Mouse (Mus musculus) heart, embryonic 13.5 days (tissue): ENCODE data around the gene Pard3. TPM values are rescaled to one million over a fixed set of nuclear protein-coding genes. Genes with fewer than 3 reads are reported as not detected.
A peak's percentile ranks its signal among the peaks of the same experiment; 100 is the strongest.

Experiments used
- ATAC-seq: fragments of 200-750 bp; cut with Nextera tagmentation; 2 replicates; pipeline ENCODE4 v1.8.0; 2017; ENCODE audit warnings: moderate TSS enrichment; ENCODE audit not compliant: insufficient number of reproducible peaks, low FRiP score, low TSS enrichment; ENCODE audit errors: extremely low read depth
- H3K27ac ChIP-seq: fragments of 300-500 bp; sonication (generic); replicated peaks from 2 replicates; pipeline ENCODE4 v1.5.1; 2015; ENCODE audit warnings: moderate library complexity, mild to moderate bottlenecking, inconsistent platforms
- H3K27me3 ChIP-seq: fragments of 300-500 bp; sonication (generic); replicated peaks from 2 replicates; pipeline ENCODE4 v1.6.1; 2015; ENCODE audit warnings: mild to moderate bottlenecking, inconsistent platforms
- H3K36me3 ChIP-seq: fragments of 300-500 bp; sonication (generic); 2 replicates; pipeline ENCODE4 v1.6.1; 2015; ENCODE audit warnings: mild to moderate bottlenecking, inconsistent platforms
- H3K4me1 ChIP-seq: fragments of 300-500 bp; sonication (generic); 2 replicates; pipeline ENCODE4 v1.6.1; 2015; ENCODE audit warnings: inconsistent platforms
- H3K4me2 ChIP-seq: fragments of 300-500 bp; sonication (generic); 2 replicates; pipeline ENCODE4 v1.6.1; 2015; ENCODE audit warnings: inconsistent platforms, mild to moderate bottlenecking, moderate library complexity
- H3K4me3 ChIP-seq: fragments of 300-500 bp; sonication (generic); 2 replicates; pipeline ENCODE4 v1.5.1; 2015; ENCODE audit warnings: moderate library complexity, mild to moderate bottlenecking, inconsistent platforms
- H3K9ac ChIP-seq: fragments of 300-500 bp; sonication (generic); 2 replicates; pipeline ENCODE4 v1.6.1; 2015; ENCODE audit warnings: inconsistent platforms, mild to moderate bottlenecking, moderate library complexity
- H3K9me3 ChIP-seq: fragments of 300-500 bp; sonication (generic); 2 replicates; pipeline ENCODE4 v1.6.1; 2016; ENCODE audit warnings: inconsistent platforms
- whole genome bisulfite sequencing: fragments of 180-500 bp; shearing (Covaris S2); methylation state at CpG from one replicate; pipeline ENCODE4 v1.1.7; 2015; ENCODE audit warnings: mixed read lengths; 5-methylcytosine and 5-hydroxymethylcytosine counted together
- polyA plus RNA-seq: library from polyadenylated mRNA; unstranded; fragments of >200 nt; fragmentation: Nextera tagmentation; extraction: Ambion mirVana; gene quantifications from 2 replicates; pipeline ENCODE4 v1.2.1, GENCODE M21; 2015

The Pard3 gene
- polyA plus RNA-seq, 1 experiment from 2014 or later: 15.0 TPM

DNA sequence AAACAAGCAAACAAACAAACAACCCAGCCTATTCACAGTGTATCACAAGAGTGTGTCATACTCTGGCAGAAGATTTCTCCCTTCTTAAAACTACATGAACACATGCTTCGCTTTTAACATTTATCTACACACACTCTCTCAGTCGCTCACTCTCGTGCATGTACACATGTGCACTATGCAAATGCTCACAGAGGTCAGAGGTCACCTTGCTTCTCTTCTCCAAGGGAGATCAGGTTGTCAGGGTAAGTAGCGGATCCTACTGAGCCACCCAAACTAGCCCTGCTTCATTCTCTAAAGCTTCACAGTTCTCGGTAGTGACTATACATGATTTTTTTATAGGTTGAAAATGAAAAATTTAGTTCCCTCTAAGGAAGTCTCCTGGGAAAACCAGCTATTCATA is 199.8 kb downstream of the Pard3 start:
- Histone ChIP-seq H3K27ac (no peak overlapping the region), H3K27me3 (no peaks in the 10 kb centered on the region), H3K4me1 (peaks cover 22% of the 10 kb centered on the region), H3K9ac (no peak overlapping the region), H3K4me3 (no peak overlapping the region), H3K36me3 (no peaks in the 10 kb centered on the region), H3K9me3 (0 out of 2 replicates have a peak, but pooled peaks cover 3% of the 10 kb centered on the region), H3K4me2 (no peak overlapping the region)
- 72% methylated on average over 5 of the region's 5 CpGs for WGBS
- no peak for ATAC-seq

DNA sequence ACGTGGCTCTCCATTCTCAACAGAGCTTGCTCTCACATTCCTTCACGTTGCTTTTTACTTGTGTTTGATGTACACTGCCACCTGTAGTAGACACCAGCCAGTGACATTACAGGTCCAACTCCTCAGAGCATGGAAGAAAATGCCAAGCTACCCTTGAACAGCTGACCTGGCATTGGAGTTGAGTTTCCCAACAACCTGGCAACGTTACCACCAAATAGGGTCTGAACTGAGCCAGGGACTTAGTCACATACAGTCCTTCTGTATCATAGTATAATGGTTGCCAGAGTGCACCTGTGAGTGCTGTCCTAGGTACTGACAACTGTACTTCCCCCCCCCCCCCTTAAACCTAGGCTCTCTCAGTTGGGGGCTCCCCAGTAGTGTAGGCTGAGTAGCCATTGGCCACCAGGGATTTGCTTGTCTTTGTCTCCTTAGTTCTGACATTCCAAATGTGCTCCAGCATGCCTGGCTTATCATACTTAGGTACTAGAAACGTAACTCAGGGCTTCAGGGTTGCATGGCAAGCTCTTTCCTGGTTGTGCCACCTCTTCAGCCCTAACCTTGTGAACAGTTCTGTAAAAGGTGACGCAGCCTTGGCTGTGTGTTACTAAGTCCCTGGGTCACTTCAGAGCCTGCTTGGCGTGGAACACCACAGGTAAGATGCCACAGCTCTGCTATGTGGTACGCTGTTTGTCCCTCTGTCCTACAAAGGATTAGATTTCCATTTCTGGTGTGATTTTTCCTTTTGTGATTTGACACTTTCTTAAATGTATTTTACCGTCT is 201.2 kb downstream of the Pard3 start:
- Histone ChIP-seq H3K27ac (no peak overlapping the region), H3K9me3 (0 out of 2 replicates have a peak, but pooled peaks cover 3% of the 10 kb centered on the region), H3K9ac (no peak overlapping the region), H3K4me3 (no peak overlapping the region), H3K4me1 (peaks cover 18% of the 10 kb centered on the region), H3K27me3 (no peaks in the 10 kb centered on the region), H3K36me3 (no peaks in the 10 kb centered on the region), H3K4me2 (no peak overlapping the region)
- ATAC-seq: no peak
- WGBS: 73% methylated on average over 8 of the region's 8 CpGs

DNA sequence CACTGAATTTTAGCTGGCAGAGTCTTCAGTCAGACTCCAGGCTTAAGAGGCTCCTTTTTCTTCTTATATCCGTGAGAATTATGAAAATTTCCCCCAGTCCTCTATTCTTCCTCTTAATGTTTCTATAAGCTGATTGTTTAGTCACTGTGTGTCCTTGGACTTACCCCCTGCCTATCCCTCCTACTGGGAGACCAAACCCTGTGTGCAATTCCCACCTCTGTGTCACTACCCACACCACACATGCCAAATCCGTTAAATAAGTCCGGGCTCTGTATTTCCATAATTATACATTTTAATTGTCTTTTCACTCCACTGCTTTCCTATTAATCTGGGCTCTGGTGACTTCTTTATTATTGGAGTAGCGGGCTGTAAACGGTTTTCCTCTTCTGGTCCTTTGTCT is 203.1 kb downstream of the Pard3 start:
- H3K27me3 ChIP-seq: no peaks in the 10 kb centered on the region
- ATAC-seq: no peak
- H3K4me2 ChIP-seq: no peak overlapping the region
- 70% methylated on average over 5 of the region's 5 CpGs for WGBS
- H3K9ac ChIP-seq: no peak overlapping the region
- H3K4me1 ChIP-seq: peaks cover 18% of the 10 kb centered on the region
- no peak overlapping the region for H3K27ac ChIP-seq
- H3K9me3 ChIP-seq: no peaks in the 10 kb centered on the region
- no peaks in the 10 kb centered on the region for H3K36me3 ChIP-seq
- no peak overlapping the region for H3K4me3 ChIP-seq

DNA sequence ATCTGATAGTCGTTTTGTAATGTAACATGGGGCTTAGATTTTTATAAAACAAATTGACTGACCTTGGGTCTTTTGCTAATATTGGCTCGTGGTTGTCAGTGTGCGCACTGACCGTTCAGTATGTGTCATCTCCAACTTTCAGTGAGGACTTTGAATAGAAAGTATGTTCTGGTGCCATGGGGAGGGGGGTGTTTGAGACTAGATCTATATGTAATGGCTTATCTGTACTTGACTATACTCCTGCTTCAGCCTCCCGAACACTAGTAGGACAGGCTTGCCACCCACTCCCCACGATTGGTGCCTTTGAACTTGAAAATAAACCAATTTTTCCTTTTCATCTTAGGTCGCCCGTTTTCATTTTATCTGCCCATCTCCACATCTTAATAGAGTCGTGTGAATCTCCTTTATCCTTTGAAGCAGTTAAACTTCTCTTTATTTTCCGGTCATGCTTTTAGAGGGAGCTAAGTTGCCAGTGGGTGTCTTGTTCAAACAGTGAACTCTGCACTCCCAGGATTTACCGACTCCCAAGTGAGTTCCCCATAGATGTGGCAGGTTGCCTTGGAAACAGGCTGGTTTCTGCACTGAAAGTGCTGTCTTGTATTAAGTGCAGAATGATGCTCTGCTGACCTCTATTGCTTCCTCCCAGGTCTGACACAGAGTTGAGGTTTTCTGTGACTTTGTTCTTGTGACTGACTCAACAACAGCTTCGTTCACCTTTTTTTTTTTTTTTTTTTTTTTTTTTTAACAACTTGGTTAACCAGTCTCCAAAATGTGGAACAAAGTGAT is 204.7 kb downstream of the Pard3 start:
- H3K4me1 ChIP-seq: peaks cover 9% of the 10 kb centered on the region
- H3K27me3 ChIP-seq: no peaks in the 10 kb centered on the region
- no peaks in the 10 kb centered on the region for H3K36me3 ChIP-seq
- no peak overlapping the region for H3K4me3 ChIP-seq
- H3K4me2 ChIP-seq: no peak overlapping the region
- no peak overlapping the region for H3K27ac ChIP-seq
- no peaks in the 10 kb centered on the region for H3K9me3 ChIP-seq
- no peak for ATAC-seq
- H3K9ac ChIP-seq: no peak overlapping the region
- 77% methylated on average over 12 of the region's 12 CpGs for whole genome bisulfite sequencing

DNA sequence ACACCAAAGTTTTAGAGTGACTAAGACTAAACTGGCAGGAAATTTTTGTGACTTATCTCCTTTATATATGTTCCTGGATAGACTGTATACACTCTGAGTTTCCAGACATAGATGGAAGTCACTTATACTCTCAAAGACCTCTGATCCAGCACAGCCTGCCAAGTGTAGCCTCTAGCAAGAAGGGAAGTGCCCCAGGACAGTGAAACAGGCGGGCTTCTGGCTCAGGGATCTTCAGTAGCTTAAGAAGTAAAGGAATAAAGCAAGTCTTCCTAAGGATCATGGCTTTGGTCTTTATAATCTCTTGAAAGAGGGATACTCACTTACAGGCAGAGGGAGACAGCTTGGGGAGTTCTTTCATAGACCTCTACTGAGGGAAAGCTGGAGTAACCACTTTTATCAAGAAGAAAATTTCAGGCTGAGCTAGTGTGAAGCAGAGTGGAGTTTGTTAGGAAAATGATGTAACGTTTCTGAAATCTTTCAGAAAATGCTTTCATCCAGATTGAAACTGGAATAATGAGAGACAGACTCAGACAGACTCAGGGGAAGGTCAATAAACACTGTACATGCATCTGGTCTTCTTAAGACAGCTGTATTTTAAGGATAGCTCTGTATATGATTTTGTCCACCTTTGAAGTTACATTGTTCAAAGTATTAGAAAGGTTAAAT is 205.5 kb downstream of the Pard3 start:
- Histone ChIP-seq H3K27ac (peak overlapping the region; percentile 48; the same call in 1 of the 2 replicates), H3K9me3 (no peaks in the 10 kb centered on the region), H3K4me2 (no peak overlapping the region), H3K9ac (no peak overlapping the region), H3K4me1 (peaks cover 8% of the 10 kb centered on the region), H3K27me3 (no peaks in the 10 kb centered on the region), H3K36me3 (no peaks in the 10 kb centered on the region), H3K4me3 (no peak overlapping the region)
- ATAC-seq: no peak
- WGBS: 61% methylated on average over 2 of the region's 2 CpGs

DNA sequence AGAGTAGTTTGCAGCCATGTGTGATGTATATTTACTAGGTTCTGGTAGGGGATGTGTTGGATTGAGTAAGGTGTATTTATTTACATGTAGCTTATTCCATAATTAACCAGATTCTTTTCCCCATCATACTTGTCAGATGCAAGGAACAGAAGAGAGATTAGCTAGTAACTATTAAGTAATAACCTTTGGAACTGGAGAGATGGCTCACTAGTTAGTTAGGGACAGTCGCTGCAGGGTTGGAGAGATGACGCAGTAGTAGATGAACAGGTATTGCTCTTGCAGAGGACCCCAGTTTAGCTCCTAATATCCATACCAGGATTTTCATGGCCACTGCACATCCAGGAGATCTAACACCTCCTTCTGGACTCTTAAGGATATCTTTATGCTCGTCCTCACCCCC is 207.5 kb downstream of the Pard3 start:
- Histone ChIP-seq H3K9me3 (no peaks in the 10 kb centered on the region), H3K27me3 (no peaks in the 10 kb centered on the region), H3K4me3 (no peak overlapping the region), H3K4me2 (no peak overlapping the region), H3K9ac (no peak overlapping the region), H3K4me1 (peaks cover 7% of the 10 kb centered on the region), H3K36me3 (no peaks in the 10 kb centered on the region), H3K27ac (no peak overlapping the region)
- ATAC-seq: no peak
- 87% methylated on average over 3 of the region's 3 CpGs for WGBS

DNA sequence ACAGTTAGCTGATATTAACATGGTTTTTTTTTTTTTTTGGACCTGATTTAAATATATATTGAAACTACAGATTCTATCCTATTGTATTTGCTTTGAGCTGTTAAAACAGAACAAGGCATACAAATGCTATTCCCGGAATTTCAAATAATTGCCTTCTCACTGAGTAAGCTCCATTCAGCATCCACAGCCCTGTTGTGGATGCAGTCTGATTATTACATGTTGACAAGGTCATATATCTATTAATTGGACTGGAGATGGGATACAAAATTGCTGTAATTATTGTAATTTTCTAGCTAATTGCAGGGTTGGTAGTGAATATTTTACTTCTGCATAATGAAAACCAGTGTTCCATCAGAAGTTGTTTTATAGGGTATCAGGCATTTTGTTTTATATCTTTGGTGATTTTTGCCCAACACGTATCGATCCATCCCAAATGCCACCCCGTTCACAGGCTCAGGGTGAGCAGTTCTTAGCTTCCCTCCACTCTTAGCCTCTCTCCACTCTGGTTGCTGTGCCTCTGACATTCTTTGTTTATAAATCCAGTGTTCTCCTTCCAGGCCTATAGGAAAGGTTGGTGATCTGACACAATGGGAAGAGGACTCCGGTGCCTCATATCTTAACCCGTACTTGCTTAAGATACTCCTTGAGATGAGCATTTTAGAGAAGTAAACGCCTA is 216.7 kb downstream of the Pard3 start:
- 86% methylated on average over 7 of the region's 7 CpGs for WGBS
- no peak overlapping the region for H3K4me3 ChIP-seq
- peaks cover 18% of the 10 kb centered on the region for H3K4me1 ChIP-seq
- H3K4me2 ChIP-seq: no peak overlapping the region
- H3K9ac ChIP-seq: no peak overlapping the region
- no peak overlapping the region for H3K27ac ChIP-seq
- H3K9me3 ChIP-seq: no peaks in the 10 kb centered on the region
- ATAC-seq: no peak
- H3K27me3 ChIP-seq: no peaks in the 10 kb centered on the region
- H3K36me3 ChIP-seq: peaks cover 9% of the 10 kb centered on the region; the same call in 1 of the 2 replicates

DNA sequence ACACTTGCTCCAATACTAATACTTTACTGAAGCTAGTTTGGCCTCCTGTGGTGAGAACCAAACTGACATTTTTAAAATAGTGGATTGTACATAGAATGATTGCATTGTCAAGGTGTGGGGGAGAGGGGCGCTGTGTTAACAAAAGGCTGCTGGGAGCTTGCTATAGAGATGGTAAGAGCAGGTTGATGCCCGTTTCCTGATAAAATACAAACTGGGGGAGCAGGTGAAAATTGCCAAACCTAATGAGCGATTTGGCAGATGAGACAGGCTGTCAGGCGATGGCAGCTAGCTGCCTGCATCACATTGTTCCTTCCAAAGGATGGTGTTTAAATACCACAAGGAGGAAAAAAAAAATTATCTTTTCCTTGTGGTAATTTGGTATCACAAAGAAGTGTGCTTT is 217.3 kb downstream of the Pard3 start:
- WGBS: 82% methylated on average over 4 of the region's 4 CpGs
- no peaks in the 10 kb centered on the region for H3K9me3 ChIP-seq
- no peak for ATAC-seq
- H3K4me2 ChIP-seq: no peak overlapping the region
- H3K27me3 ChIP-seq: no peaks in the 10 kb centered on the region
- no peak overlapping the region for H3K4me3 ChIP-seq
- H3K27ac ChIP-seq: no peak overlapping the region
- H3K9ac ChIP-seq: no peak overlapping the region
- H3K4me1 ChIP-seq: peaks cover 17% of the 10 kb centered on the region
- H3K36me3 ChIP-seq: peaks cover 9% of the 10 kb centered on the region; the same call in 1 of the 2 replicates

GRCm38 (mm10) chr8:127284462-127285216 is 220.9 kb downstream of the Pard3 start:
- no peaks in the 10 kb centered on the region for H3K27me3 ChIP-seq
- H3K36me3 ChIP-seq: no peaks in the 10 kb centered on the region
- H3K4me2 ChIP-seq: no peak overlapping the region
- WGBS: 81% methylated on average over 9 of the region's 9 CpGs
- no peak overlapping the region for H3K4me3 ChIP-seq
- ATAC-seq: no peak
- 0 out of 2 replicates have a peak, but pooled peaks cover 4% of the 10 kb centered on the region for H3K4me1 ChIP-seq
- no peak overlapping the region for H3K9ac ChIP-seq
- H3K27ac ChIP-seq: no peak overlapping the region
- no peaks in the 10 kb centered on the region for H3K9me3 ChIP-seq

DNA sequence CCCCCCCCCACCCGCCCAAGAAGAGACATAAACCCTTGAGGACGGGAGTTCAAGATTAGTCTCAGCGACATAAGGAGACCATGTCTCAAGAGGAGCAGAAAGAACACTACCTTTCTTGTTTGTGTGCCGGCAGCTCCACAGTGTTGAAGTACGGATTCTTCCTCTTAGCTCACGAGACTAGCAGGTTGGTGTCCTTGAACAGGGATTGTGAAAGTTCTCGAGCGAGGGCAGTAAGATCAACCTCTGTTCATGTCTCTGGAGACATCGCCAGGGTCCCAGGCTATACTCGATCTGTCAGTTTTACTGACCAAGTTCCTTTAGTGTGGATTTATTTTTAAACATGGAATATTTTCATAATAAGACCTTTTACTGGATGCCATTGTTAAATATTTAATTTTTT is 224.1 kb downstream of the Pard3 start:
- Histone ChIP-seq H3K4me3 (no peak overlapping the region), H3K27me3 (no peaks in the 10 kb centered on the region)
- WGBS: 85% methylated on average over 10 of the region's 10 CpGs

More for the DNA sequence above, 224.1 kb downstream of the Pard3 start:
- no peak overlapping the region for H3K4me2 ChIP-seq
- ATAC-seq: no peak
- no peaks in the 10 kb centered on the region for H3K36me3 ChIP-seq
- no peaks in the 10 kb centered on the region for H3K4me1 ChIP-seq
- no peak overlapping the region for H3K27ac ChIP-seq
- H3K9me3 ChIP-seq: no peaks in the 10 kb centered on the region
- no peak overlapping the region for H3K9ac ChIP-seq
